Mouse (Mus musculus): ENCODE data around the gene Itgb7. TPM values are rescaled to one million over a fixed set of nuclear protein-coding genes. Genes with fewer than 3 reads are reported as not detected.

Gene Itgb7
- polyA plus RNA-seq, 1 experiment from 2014 or later = 3.3 TPM

DNA sequence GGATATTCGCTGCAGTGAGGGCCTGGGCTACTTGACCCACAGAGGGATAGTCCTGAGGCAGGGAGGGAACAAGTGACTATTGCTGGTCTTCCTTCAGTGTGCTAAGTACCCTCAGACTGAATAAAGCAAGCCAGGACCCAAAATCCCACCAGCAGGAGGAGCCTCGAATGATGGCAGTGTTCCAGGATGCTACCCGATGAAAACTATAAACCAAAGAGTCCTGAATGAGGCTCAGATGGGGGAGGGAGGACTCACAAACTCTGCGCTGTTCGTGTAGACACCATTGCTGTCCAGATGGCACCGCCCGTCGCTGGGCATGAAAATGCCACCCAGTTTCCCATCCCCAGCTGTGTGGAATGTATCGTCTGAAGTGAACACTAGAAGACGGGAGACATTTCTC, 9.4 kb downstream of the Itgb7 start:
- ATAC-seq (ENCODE audit: insufficient number of reproducible peaks, insufficient read depth, low FRiP score, low TSS enrichment, low read depth) = no peak
- Histone ChIP-seq H3K4me2 (no peak overlapping the region), H3K4me3 (no peak overlapping the region), H3K9ac (no peak overlapping the region; the same call in 1 of the 2 replicates), H3K27ac (no peak overlapping the region), H3K9me3 (no peaks in the 10 kb centered on the region), H3K4me1 (peaks cover 12% of the 10 kb centered on the region), H3K36me3 (peaks cover 3% of the 10 kb centered on the region), H3K27me3 (peaks cover 15% of the 10 kb centered on the region)
- WGBS = 55% methylated on average over 10 of the region's 10 CpGs

DNA sequence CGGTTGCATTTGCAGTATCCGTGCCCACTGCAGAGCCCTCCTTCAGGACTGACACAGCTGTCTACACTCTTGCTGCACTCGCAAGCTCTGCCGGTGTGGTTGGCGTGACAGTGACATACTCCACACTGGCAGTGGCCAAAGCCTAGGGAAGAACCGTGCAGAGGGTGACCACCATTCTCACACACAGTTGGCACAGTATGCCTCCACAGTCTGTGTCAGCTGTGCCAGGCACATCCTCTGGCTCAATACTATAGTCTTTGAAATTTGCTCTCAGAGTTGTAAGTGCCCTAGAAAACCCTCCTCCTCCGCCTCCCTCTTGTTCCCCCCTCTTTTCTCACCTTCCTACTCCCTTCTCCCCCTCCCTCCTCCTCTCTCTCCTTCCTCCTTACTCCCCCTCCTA, 14.4 kb downstream of the Itgb7 start:
- Histone ChIP-seq H3K9ac (0 out of 2 replicates have a peak overlapping the region, but pooled peaks have one; percentile 6), H3K4me3 (no peak overlapping the region), H3K36me3 (peaks cover 50% of the 10 kb centered on the region), H3K27me3 (no peaks in the 10 kb centered on the region), H3K27ac (no peak overlapping the region), H3K4me2 (no peak overlapping the region), H3K9me3 (no peaks in the 10 kb centered on the region), H3K4me1 (no peaks in the 10 kb centered on the region)
- ATAC-seq (ENCODE audit: insufficient number of reproducible peaks, insufficient read depth, low FRiP score, low TSS enrichment, low read depth) = no peak; the same call in 1 of the 2 replicates
- 89% methylated on average over 7 of the region's 7 CpGs for WGBS

DNA sequence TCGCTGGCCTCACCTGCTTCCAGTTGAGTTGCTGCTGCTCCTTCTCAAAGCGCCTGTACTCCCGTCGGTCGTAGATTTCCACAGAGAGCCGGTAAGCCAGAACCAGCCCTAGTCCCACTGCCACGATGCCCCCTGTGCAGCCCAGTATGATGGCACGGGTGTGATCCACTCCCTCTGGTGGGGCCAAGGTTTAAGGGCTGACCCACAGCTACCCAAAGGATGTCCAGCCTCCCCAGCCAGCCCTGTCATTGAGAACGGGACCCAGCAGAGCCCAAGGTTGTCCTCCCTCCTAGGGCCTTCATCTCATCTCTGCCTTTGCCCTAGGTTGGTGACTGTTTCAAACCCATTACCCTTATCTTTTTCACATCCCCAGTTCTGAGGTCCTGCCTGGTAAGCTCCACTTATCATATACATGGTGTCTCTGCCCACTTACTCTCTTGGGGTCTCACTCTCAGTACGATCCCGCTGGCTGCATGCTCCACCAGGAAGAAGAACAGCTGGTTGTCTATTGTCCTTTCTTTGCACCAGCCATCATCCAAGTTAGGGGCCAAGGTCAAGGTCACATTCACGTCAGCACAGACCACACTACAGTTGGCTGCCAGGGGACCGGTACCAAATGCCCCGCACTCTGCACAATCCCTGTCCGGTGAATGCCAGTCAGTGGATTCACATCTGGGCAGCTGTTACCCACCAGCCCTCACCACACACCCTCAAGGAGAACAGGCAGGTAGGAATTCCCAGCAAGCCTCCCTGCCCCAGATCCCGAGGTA, 15.1 kb downstream of the Itgb7 start:
- Histone ChIP-seq H3K4me1 (no peaks in the 10 kb centered on the region), H3K9ac (0 out of 2 replicates have a peak overlapping the region, but pooled peaks have one; percentile 6)

DNA sequence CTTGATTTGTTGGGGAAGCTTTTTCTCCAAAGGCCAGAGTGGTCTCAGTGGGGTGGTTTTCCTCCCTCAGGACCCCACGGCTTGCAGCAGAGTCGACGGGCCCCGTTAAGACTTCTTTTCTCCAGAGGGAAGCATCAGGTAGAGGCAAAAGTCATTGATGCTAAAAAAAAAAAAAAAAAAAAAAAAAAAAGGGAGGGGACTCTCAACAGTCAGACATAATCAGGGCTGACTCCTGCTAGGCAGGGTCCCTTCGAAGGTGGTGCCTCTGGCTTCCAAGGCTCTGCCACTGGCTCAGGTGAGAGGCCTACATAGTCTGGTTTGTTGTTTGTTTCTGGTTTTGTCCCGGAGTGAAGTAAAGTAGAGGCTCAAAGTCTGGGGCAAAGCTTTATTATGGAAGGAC, 16.1 kb downstream of the Itgb7 start:
- no peaks in the 10 kb centered on the region for H3K9me3 ChIP-seq
- no peak overlapping the region for H3K4me2 ChIP-seq
- no peaks in the 10 kb centered on the region for H3K27me3 ChIP-seq
- 68% methylated on average over 6 of the region's 6 CpGs for WGBS
- H3K4me3 ChIP-seq = no peak overlapping the region
- no peaks in the 10 kb centered on the region for H3K4me1 ChIP-seq
- ATAC-seq (ENCODE audit: insufficient number of reproducible peaks, insufficient read depth, low FRiP score, low TSS enrichment, low read depth) = no peak
- 0 out of 2 replicates have a peak overlapping the region, but pooled peaks have one; percentile 11 for H3K27ac ChIP-seq
- H3K9ac ChIP-seq = no peak overlapping the region
- peaks cover 65% of the 10 kb centered on the region for H3K36me3 ChIP-seq

More for the DNA sequence above, 15.1 kb downstream of the Itgb7 start:
- 86% methylated on average over 16 of the region's 16 CpGs for WGBS
- no peak overlapping the region for H3K27ac ChIP-seq
- peaks cover 57% of the 10 kb centered on the region for H3K36me3 ChIP-seq
- no peak for ATAC-seq (ENCODE audit: insufficient number of reproducible peaks, insufficient read depth, low FRiP score, low TSS enrichment, low read depth)
- no peak overlapping the region for H3K4me3 ChIP-seq
- H3K9me3 ChIP-seq = no peaks in the 10 kb centered on the region
- H3K4me2 ChIP-seq = no peak overlapping the region
- H3K27me3 ChIP-seq = no peaks in the 10 kb centered on the region

DNA sequence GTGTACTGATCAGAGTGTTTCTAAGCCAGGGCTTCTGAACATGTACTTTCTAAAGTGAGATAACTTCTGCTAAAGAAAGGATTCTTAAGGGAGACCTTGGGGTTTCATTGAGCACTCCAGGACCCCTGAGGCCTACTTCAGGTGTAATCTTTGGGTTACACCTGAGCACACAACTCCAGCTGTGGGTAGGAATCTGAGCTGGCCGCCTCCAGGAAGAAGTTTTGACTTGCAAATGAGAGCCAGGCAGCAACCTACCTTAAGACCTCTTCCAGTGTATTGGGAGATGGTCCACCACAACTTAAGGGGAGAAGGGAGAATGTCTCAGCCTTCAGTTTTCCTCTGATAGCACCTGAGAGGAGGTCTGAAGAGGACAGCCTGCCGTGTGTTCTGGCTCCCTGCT, 17.6 kb downstream of the Itgb7 start:
- Histone ChIP-seq H3K4me1 (no peaks in the 10 kb centered on the region), H3K36me3 (peaks cover 80% of the 10 kb centered on the region), H3K9me3 (no peaks in the 10 kb centered on the region), H3K27ac (no peak overlapping the region), H3K27me3 (no peaks in the 10 kb centered on the region), H3K4me2 (no peak overlapping the region), H3K4me3 (no peak overlapping the region), H3K9ac (no peak overlapping the region)
- no peak for ATAC-seq (ENCODE audit: insufficient number of reproducible peaks, insufficient read depth, low FRiP score, low TSS enrichment, low read depth)
- WGBS = 31% methylated on average over 2 of the region's 2 CpGs

DNA sequence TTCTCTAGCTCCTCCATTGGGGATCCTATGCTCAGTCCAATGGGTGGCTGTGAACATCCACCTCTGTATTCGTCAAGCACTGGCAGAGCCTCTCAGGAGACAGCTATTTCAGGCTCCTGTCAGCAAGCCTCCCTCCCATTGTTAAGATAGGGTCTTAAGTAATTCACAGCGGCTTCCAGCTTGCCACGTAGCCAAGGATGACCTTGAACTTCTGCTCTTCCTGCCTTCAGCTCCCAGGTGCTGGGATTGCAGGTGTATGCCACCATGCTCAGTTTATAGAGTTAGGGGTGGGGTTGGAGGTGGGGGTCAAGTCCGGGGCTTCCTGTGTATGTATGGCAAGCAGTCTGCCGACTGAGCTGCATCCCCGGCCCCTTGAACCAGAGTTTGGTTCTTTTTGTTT, 19.8 kb downstream of the Itgb7 start:
- Histone ChIP-seq H3K4me3 (no peak overlapping the region), H3K27ac (no peak overlapping the region), H3K9ac (no peak overlapping the region), H3K4me1 (peaks cover 10% of the 10 kb centered on the region), H3K36me3 (peaks cover 94% of the 10 kb centered on the region), H3K4me2 (no peak overlapping the region), H3K9me3 (no peaks in the 10 kb centered on the region), H3K27me3 (no peaks in the 10 kb centered on the region)
- ATAC-seq (ENCODE audit: insufficient number of reproducible peaks, insufficient read depth, low FRiP score, low TSS enrichment, low read depth) = no peak
- WGBS = 88% methylated on average over 6 of the region's 6 CpGs

DNA sequence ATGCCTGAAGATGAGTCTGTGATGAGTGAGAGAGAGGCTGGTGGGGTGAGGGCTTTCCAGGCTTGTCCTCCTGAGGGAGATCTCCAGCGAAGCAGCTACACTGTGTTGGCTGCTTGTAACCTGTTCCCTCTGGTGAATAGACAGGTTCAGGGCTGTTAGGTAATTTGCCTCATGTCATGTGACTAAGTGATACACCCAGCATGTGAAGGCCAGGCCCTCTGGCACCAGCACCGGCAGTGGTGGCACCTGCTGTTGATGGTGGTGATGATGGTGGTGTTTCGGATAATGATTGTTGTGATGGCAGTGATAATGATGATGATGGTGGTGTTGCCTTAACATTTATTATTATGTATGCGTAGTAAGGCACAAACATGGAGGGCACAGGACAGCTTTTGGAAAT, 20.9 kb downstream of the Itgb7 start:
- H3K36me3 ChIP-seq = peaks cover 93% of the 10 kb centered on the region
- WGBS = 90% methylated on average over 4 of the region's 4 CpGs
- ATAC-seq (ENCODE audit: insufficient number of reproducible peaks, insufficient read depth, low FRiP score, low TSS enrichment, low read depth) = no peak

DNA sequence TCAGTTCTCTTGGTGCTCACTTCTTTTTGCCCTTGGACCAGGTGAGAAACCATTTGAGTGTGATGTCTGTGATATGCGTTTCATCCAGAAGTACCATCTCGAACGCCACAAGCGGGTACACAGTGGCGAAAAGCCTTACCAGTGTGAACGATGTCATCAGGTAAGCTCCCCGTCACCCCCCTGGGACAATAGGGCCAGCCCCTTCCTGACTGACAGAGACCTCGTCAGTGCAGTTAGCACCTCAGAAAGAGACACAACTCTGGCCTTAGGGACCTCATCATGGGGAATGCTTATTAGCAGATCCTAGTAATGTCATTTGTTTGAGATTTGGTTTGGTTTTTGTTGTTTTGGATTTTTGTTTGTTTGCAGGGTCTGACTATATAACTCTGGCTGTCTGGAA, 22.6 kb downstream of the Itgb7 start:
- no peak for ATAC-seq (ENCODE audit: insufficient number of reproducible peaks, insufficient read depth, low FRiP score, low TSS enrichment, low read depth)
- H3K4me1 ChIP-seq = peaks cover 32% of the 10 kb centered on the region
- peaks cover 86% of the 10 kb centered on the region for H3K36me3 ChIP-seq
- no peaks in the 10 kb centered on the region for H3K9me3 ChIP-seq
- no peak overlapping the region for H3K9ac ChIP-seq
- no peak overlapping the region for H3K4me3 ChIP-seq
- no peaks in the 10 kb centered on the region for H3K27me3 ChIP-seq
- whole genome bisulfite sequencing = 91% methylated on average over 8 of the region's 8 CpGs
- no peak overlapping the region for H3K27ac ChIP-seq
- no peak overlapping the region for H3K4me2 ChIP-seq

More for the DNA sequence above, 20.9 kb downstream of the Itgb7 start:
- no peaks in the 10 kb centered on the region for H3K27me3 ChIP-seq
- no peak overlapping the region for H3K4me2 ChIP-seq
- no peak overlapping the region for H3K9ac ChIP-seq
- peaks cover 19% of the 10 kb centered on the region for H3K4me1 ChIP-seq
- no peaks in the 10 kb centered on the region for H3K9me3 ChIP-seq
- H3K27ac ChIP-seq = no peak overlapping the region
- no peak overlapping the region for H3K4me3 ChIP-seq

DNA sequence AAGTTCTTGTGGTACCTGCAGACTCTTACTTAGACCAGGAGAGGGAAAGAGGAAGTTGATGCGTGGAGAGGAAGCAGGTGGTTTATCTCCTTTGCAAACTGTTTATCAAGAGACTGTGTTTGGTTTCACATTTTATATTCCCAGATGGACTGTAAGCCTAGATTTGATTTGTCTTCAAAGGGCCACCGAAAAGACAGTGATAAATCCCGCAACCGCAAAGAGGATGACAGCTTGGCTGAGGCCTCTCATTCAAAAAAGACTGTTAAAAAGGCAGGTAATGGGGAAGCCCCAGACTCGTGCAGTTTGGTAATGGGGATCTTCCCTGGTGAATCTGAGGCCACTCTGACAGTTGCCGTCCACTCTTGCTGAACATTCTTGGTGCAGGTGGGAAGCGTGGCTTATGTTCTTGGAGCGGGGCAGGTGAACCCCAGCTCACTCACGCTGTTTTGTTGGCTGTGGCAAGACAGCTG, 23.6 kb downstream of the Itgb7 start:
- Histone ChIP-seq H3K9me3 (no peaks in the 10 kb centered on the region), H3K36me3 (peaks cover 76% of the 10 kb centered on the region), H3K4me3 (no peak overlapping the region), H3K27ac (no peak overlapping the region), H3K9ac (0 out of 2 replicates have a peak overlapping the region, but pooled peaks have one; percentile 17), H3K4me1 (peaks cover 32% of the 10 kb centered on the region), H3K27me3 (no peaks in the 10 kb centered on the region), H3K4me2 (no peak overlapping the region)
- no peak for ATAC-seq (ENCODE audit: insufficient number of reproducible peaks, insufficient read depth, low FRiP score, low TSS enrichment, low read depth)
- WGBS = 90% methylated on average over 9 of the region's 9 CpGs

DNA sequence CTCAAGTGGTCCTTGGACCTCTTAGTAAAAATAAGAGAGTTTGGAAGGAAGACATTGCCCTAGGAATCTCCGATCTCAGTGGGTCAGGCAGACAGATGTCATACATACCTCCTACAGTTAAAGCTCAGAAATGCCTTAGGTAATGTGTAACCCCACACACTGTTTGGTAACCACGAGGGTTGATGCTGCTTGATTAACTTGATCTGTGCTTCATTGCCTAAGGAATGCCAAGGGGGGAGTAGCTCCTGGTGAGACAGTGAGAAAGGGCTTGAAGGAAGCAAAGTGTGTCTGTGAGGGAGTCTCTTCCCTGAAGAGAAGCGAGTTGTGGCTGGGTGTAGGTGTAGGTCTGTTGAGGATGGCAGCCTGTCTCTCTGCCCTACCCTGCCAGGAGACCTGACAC, 24.4 kb downstream of the Itgb7 start:
- peaks cover 68% of the 10 kb centered on the region for H3K36me3 ChIP-seq
- peak overlapping the region; percentile 3; the same call in 1 of the 2 replicates for H3K4me3 ChIP-seq
- H3K27me3 ChIP-seq = no peaks in the 10 kb centered on the region
- H3K4me2 ChIP-seq = peak overlapping the region; percentile 31; the same call in 1 of the 2 replicates
- no peak for ATAC-seq (ENCODE audit: insufficient number of reproducible peaks, insufficient read depth, low FRiP score, low TSS enrichment, low read depth)
- 65% methylated on average over 3 of the region's 3 CpGs for WGBS
- no peak overlapping the region for H3K27ac ChIP-seq
- no peaks in the 10 kb centered on the region for H3K9me3 ChIP-seq
- H3K4me1 ChIP-seq = peaks cover 37% of the 10 kb centered on the region
- 0 out of 2 replicates have a peak overlapping the region, but pooled peaks have one; percentile 17 for H3K9ac ChIP-seq

DNA sequence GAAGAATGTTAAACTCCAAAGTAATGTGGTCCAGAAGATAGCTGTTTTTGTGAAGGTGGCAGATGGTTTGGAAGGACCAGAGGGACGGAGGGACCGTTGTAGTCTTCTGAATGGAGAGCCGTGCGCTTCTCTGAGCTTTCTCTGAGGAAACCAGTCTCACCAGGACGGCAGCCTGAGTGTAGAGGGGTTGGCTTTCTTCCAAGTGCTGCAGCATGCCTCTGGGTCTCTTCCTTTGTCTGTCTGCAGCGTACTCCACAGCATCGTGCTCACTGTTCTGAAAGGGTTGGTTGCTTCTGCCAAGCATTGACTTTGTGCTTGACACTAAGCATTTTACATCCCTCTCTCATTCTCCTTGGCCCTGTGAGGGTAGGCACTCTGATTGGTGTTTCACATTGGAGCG, 26.0 kb downstream of the Itgb7 start:
- WGBS = 35% methylated on average over 8 of the region's 8 CpGs
- peak overlapping the region; percentile 80 for H3K4me2 ChIP-seq
- H3K27ac ChIP-seq = peak overlapping the region; percentile 100
- peak overlapping the region; percentile 78 for H3K4me3 ChIP-seq
- H3K4me1 ChIP-seq = peaks cover 39% of the 10 kb centered on the region
- peaks cover 54% of the 10 kb centered on the region for H3K36me3 ChIP-seq
- peak overlapping the region; percentile 97 for H3K9ac ChIP-seq
- H3K9me3 ChIP-seq = no peaks in the 10 kb centered on the region
- H3K27me3 ChIP-seq = no peaks in the 10 kb centered on the region
- ATAC-seq (ENCODE audit: insufficient number of reproducible peaks, insufficient read depth, low FRiP score, low TSS enrichment, low read depth) = no peak

All from embryonic facial prominence, embryonic 13.5 days (tissue).